In the genomic region with DNA sequence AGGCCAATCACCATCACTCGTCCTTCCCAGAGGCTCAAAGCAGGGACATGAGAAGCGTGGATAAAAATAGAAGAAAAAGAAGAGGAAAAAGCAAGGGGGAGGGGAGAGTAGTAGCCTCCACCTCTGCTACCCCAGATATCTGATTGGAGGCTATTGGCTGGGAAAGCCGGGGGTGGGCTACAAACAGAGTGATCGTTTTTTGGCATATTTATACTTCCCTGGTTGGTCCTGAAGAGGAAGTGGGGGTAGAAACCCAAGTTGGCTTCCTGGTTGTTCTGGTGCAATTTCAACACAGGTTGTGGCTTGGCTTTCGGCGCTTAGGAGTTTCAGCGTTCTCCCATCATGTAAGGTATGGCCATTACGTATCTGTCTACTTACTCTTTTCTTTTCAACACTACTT, we compare ENCODE assay signal across 8 mouse cellular contexts. TPM values are rescaled to one million over a fixed set of nuclear protein-coding genes. Genes with fewer than 3 reads are reported as not detected.
A peak's percentile ranks its signal among the peaks of the same experiment; 100 is the strongest.
DNase-seq lines count a peak whose midpoint lies in the region; ATAC-seq and TF ChIP-seq lines count a peak whose summit lies in the region.

A gene (plus strand): TSS at position 234 of the 400 bp plus-strand sequence.

- 11% methylated on average over 8 of the region's 8 CpGs for WGBS in spleen, adult 2 months
- WGBS in heart, embryonic 10.5 days: 8% methylated on average over 8 of the region's 8 CpGs

- TF ChIP-seq CTCF in spleen, adult 2 months (IDR thresholded peaks at IDR 0.05; ENCODE audit: extremely low read depth, insufficient read depth, insufficient read length, insufficient replicate concordance): no peak

- H3K27me3 ChIP-seq in spleen, adult 2 months (ENCODE audit: control insufficient read depth, insufficient read depth, low read length): peaks cover 12% of the 10 kb centered on the region
- H3K27me3 ChIP-seq in heart, embryonic 10.5 days (ENCODE audit: insufficient read depth, poor library complexity, severe bottlenecking): no peaks in the 10 kb centered on the region

- intact Hi-C loops in left cerebral cortex, postnatal 10 days (cut with DNase I): loop anchor here (5.0 kb wide), 1 partner anchor 41 kb away; a partner anchor contains a TSS

- TF ChIP-seq POLR2A in spleen, adult 2 months (IDR thresholded peaks at IDR 0.05; ENCODE audit: low read depth, low read length): no peak

- peak within 1 kb of the TSS; percentile 61 for H3K4me3 ChIP-seq in spleen, adult 2 months (ENCODE audit: extremely low read depth, insufficient read depth, insufficient read length)
- H3K4me3 ChIP-seq in heart, embryonic 10.5 days: peak within 1 kb of the TSS; percentile 92

- H3K9me3 ChIP-seq in heart, embryonic 10.5 days: no peaks in the 10 kb centered on the region

- peak; percentile 60 for ATAC-seq in megakaryocyte progenitor cell, adult 5-6 weeks (replicated peaks; ENCODE audit: poor library complexity)

- H3K36me3 ChIP-seq in spleen, adult 2 months (ENCODE audit: control insufficient read depth, insufficient read depth, low read length): no peaks in the 10 kb centered on the region
- H3K36me3 ChIP-seq in heart, embryonic 10.5 days: peaks cover 18% of the 10 kb centered on the region

- H3K4me1 ChIP-seq in spleen, adult 2 months (ENCODE audit: control insufficient read depth, insufficient read depth, insufficient read length): peaks cover 3% of the 10 kb centered on the region
- peaks cover 25% of the 10 kb centered on the region; the same call in 1 of the 2 replicates for H3K4me1 ChIP-seq in heart, embryonic 10.5 days

- DNase-seq in spleen, adult 2 months (ENCODE audit: low read depth in 1 of 2, low spot score in 2 of 2): no peak
- DNase-seq in spleen, postnatal 4 days (ENCODE audit: low spot score in 2 of 2): no peak
- DNase-seq in embryo, embryonic 11 days: peak; percentile 32
- peak; percentile 81 for DNase-seq in heart, embryonic 10.5 days (ENCODE audit: low spot score)
- DNase-seq in left cerebral cortex, postnatal 10 days (ENCODE audit: extremely low spot score in 1 of 2, low spot score in 2 of 2): peak in 1 of 2 experiments; percentile 42
- DNase-seq in thymus, postnatal 14 days: peak; percentile 20
- no peak for DNase-seq in kidney, postnatal 36 days

- H3K27ac ChIP-seq in spleen, adult 2 months (ENCODE audit: insufficient read depth, low read length): peak within 1 kb of the TSS; percentile 55
- peak within 1 kb of the TSS; percentile 99 for H3K27ac ChIP-seq in heart, embryonic 10.5 days

RNA-seq across cellular contexts. Expression of the gene that starts here (rescaled TPM):
- 1.4 and 1.9 TPM in 2 replicates for polyA plus RNA-seq in spleen, adult 2 months (2012; rRNA removed)
- polyA plus RNA-seq in heart, embryonic 10.5 days (2016; fragmentation: Nextera tagmentation; extraction: Ambion mirVana): 40.3 and 66.3 TPM in 2 replicates
- 100 to 1,000 TPM; 130 to 143 TPM for total RNA-seq in left cerebral cortex, postnatal 10 days (2021)
- total RNA-seq in megakaryocyte progenitor cell, adult 5-6 weeks (2015): 15.1 and 18.7 TPM in 2 replicates
- 28.6 and 30.4 TPM in 2 replicates for total RNA-seq in megakaryocyte progenitor cell, adult 5-6 weeks (2017)

Comparison
In these comparisons a context has a peak if more than half of its experiments do, and no peak if none do; other contexts are left out.
1. RNA of the gene that starts here (total RNA-seq): 130 to 143 TPM in left cerebral cortex, postnatal 10 days; 15.1 to 30.4 TPM in megakaryocyte progenitor cell, adult 5-6 weeks; every median in the first group is over 4 times any median in the second.
2. RNA of the gene that starts here (polyA plus RNA-seq): 40.3 to 66.3 TPM in heart, embryonic 10.5 days; 1.4 to 1.9 TPM in spleen, adult 2 months; every median in the first group is over 10 times any median in the second.
3. DNase-seq: peak in embryo, embryonic 11 days (single experiment), heart, embryonic 10.5 days (single experiment) and thymus, postnatal 14 days (single experiment); none in spleen, adult 2 months (0 of 2), spleen, postnatal 4 days (0 of 2) and kidney, postnatal 36 days (0 of 2).